Mouse (Mus musculus) lung, postnatal 36 days (tissue): ENCODE measurements around the gene Cela2a.
"Not testable (repeated sequence)": the region's sequence is repeated elsewhere in the genome, so short reads cannot be mapped to it uniquely, and the experiment has no call there.

Source experiments
- DNase-seq: peaks from one replicate; pipeline ENCODE4 v3.0.0; 2022; ENCODE audit warnings: mixed read lengths

Cela2a gene

DNA sequence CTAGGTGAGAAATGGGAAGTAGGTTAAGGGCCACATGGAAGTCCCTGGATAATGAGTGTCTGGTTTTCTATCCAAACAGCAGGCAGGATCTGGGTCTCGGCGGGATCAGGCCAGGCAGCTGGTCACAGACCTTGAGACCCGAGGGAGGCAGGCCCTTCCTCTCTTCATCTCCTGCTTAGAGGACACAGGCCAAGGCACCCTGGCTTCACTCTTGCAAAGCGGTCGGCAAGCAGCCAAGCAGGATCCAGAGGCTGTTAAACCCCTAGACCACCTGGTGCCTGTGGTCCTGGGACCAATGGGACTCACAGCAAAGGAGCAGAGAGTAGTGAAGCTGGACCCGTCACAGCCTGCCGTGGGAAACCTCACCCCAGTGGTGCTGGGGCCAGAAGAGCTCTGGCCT lies 29.6 kb downstream of the Cela2a start:
- no peak for DNase-seq

GRCm38 (mm10) chr4:141794152-141794535 lies 31.8 kb downstream of the Cela2a start:
- peak; percentile 25 for DNase-seq

DNA sequence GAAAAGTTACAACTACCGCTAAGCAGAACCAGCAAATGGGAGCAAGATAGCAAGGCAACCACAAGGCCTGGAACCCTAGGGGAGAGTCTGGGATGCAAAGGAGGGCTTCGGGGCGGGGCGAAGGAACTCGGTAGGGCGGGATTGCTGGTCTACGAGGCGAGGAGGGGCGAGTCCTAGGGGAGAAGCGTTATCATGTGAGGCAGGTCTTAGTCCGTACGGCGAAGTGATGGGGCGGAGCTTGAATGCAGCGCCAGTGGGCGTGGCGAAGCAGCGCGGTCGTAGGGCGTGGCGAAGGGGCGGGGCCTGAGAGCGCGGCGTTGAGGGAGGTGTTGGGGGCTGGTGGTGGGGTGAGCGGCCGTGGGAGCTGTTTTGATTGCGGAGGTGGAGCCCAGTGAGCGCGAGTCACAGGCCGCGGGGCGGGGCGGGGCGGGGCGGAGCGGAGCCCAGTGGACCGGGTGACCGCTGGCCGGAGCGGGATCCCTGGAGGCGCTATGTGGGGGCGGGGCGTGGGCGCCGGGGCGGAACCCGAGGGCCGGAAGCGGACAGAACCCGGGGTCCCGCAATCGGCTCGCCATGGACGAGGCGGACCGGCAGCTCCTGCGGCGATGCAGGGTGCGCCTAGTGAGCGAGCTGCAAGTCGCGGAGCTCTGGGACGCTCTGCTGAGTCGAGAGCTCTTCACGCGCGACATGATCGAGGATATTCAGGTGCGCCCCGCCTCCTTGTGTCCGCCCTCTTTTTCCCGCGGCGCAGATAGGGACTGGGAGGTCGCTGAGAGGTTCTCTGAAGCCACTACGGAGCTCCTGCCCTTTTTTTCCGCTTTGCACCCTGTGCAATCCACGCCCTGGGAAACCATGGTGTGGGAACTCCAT lies 32.4 kb downstream of the Cela2a start, which contains the start of gene Casp9:
Gene Casp9 (plus strand): TSS at position 331 of the 870 bp plus-strand sequence.
- DNase-seq = peak; percentile 98

GRCm38 (mm10) chr4:141792554-141793281 lies 33.2 kb downstream of the Cela2a start:
- no peak for DNase-seq

GRCm38 (mm10) chr4:141791951-141792350 lies 34.0 kb downstream of the Cela2a start:
- no peak for DNase-seq

- no peak for DNase-seq
Observed at GRCm38 (mm10) chr4:141791486-141791885, 34.5 kb downstream of the Cela2a start.

GRCm38 (mm10) chr4:141790524-141790990 lies 35.4 kb downstream of the Cela2a start, which contains the start of gene Dnajc16:
Dnajc16 (minus strand) TSS chr4:141790931.
- peak; percentile 98 for DNase-seq

DNA sequence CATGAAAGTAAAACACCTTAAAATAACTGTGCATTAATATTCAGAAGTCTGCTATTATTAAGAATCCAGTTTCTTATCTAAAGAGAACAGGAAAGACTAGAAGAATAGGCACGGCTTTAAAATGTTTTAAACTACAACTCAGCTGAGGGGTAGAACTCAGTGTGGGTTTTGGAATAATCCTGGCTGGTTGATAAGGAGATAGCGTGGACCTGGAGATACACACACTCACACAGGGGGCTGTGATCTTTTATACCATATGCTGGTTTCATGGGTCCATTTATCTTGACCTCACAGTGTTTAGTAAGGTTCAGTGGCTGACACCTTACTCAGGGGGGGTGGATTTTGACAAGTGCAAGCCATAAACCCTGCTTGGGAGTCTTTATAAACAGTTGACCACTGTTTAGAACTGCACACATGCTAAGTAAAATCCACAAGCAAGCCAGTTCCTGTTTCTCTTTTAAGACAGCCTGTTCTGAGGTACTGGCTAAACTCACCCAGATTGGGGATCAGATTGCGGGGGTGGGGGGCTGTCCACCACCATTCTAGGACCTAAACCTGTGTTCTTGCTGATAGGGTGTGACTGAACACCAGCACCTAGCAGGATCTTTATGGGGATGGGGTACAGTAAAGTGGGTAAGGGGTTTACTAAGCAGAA lies 36.3 kb downstream of the Cela2a start:
- no peak for DNase-seq

- DNase-seq = peak; percentile 75
Observed at GRCm38 (mm10) chr4:141787462-141787861, 38.5 kb downstream of the Cela2a start.

- peak; percentile 42 for DNase-seq
Observed at GRCm38 (mm10) chr4:141787046-141787445, 38.9 kb downstream of the Cela2a start.

- DNase-seq = no peak
Observed at GRCm38 (mm10) chr4:141786141-141786540, 39.8 kb downstream of the Cela2a start.

DNA sequence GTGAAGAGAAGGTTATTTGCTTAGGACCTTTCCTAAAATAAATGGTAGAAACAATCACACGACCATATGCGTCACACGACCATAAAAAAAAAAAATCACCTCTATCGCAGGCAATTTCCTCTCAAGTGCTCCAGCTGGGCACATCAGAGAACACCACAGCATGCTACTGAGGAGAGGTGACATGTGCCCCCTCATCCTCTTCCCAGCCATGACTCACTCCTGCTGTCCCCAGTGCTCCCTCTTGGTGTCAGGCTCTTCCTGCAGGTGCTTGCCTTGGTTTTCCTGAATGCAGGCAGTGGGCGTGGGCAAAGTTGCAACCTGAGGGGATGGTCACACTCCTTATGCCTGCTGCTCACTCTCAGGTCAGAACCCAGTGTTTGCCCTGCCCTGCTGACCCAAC lies 41.1 kb downstream of the Cela2a start:
- DNase-seq = no peak

DNA sequence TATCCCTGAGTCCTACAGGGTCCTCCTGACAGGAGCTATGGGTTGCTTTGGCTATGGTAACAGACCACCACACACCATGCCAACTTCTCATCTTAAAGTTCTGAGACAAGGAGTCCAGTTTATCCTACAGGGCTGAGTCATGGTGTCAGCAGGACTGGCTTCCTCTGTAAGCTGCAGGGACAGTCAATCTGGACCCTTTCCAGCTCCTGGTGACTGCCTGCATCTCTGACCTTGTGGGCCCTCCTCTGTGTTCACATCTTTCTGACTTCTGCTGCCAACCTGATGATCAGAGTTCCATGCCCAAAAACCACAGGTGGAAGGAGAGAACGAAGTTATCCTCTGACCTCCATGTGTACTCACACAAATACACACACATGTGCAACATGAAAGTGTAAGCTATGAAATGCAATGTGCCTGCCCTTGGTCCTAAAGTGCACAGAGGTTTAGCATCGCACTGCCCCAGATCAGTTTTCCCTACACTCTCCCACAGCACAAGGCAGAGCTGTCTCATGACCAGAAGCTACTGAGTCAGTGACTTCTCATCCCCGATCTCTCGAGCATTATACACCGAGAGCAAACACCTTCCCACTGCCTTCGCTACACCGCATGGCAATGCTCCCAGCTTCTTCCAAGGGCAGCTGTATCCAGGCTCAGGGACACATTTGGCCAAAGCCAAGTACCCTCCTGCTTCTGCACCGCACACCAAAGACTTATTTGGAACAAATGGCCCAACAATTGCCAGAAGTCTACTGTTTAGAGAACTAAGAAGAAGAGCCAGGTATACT lies 44.6 kb downstream of the Cela2a start:
- no peak for DNase-seq

DNA sequence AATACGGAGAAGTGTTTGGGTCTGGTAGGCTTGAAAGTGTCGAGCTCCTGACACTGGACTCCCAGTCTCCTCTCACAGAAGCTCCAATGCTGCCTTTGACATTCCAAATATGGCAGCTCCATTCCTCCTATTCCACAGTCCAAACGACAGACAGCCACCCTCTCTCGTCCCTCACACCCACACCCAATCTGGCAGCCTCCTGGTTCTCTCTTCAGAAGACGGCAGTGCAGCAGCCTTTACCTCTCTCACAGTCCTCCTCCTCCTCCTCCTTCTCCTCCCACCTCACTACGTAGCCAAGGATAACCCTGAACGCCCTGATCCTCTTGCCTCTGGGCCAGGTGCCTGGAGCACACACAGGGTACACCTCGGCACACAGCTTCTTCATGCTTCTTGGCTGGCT lies 46.1 kb downstream of the Cela2a start:
- DNase-seq = no peak

- not testable (repeated sequence) for DNase-seq
Observed at GRCm38 (mm10) chr4:141773019-141773418, 52.9 kb downstream of the Cela2a start.

DNA sequence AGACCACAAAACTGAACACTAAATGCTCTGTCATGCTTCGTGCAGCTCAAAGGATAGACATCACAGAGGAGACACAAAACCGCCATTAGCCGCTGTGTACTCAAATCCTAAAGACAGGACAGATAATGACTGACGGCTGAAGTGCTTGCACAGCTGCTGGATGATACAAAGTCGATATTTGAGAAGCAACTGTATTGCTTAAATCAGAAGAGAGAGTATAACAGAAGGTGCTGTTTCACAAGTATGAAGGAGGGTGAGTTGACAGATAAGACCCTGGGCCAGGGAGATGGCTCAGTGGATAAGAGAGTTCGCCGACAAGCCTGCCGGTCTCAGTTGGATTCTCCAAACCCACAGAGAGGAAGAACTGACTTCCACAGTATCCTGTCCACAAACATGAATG lies 54.1 kb downstream of the Cela2a start:
- no peak for DNase-seq

GRCm38 (mm10) chr4:141769501-141770160 lies 56.3 kb downstream of the Cela2a start:
- DNase-seq = no peak

GRCm38 (mm10) chr4:141767353-141768036 lies 58.5 kb downstream of the Cela2a start:
- DNase-seq = peak; percentile 70

GRCm38 (mm10) chr4:141766668-141767352 lies 59.1 kb downstream of the Cela2a start:
- DNase-seq = peak; percentile 35

DNA sequence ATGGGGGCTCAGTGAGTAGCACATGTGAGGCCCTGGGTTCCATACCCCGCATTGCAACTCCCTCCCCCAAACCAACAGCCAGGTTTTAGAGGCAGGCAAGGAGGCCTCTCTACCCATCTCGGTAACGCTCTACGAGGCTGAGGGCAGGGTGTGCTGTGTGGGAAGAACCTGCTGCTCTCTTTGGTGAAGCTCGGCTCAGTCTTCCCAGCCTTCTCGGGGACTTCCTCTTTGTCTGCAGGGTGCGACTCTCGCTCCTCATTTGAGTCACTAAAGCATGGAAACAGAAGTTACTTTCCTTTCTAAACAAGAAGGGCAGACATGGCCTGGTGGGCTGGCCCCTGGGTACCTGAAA lies 59.7 kb downstream of the Cela2a start:
- peak; percentile 50 for DNase-seq

GRCm38 (mm10) chr4:141765008-141765407 lies 61.0 kb downstream of the Cela2a start:
- no peak for DNase-seq
